15 mouse cellular contexts compared by ENCODE assay signal in genomic region chr7:37159801-37160200, GRCm38 (mm10).
"Had no signal": no experiment of that assay in that cellular context is flagged by ENCODE, and none has a peak within 500 bp of the region (broad histone marks: within the 10 kb centered on the region; RNA-seq: fewer than 3 reads in every experiment).

No protein-coding gene starts in this region.

- H3K27ac ChIP-seq: limb, embryonic 13.5 days; liver, embryonic 14.5 days; midbrain, embryonic 12.5 days; neural tube, embryonic 13.5 days had no signal

- H3K4me3 ChIP-seq: limb, embryonic 13.5 days; megakaryocyte, embryonic 14.5 days; midbrain, embryonic 12.5 days; neural tube, embryonic 13.5 days had no signal

- H3K36me3 ChIP-seq: limb, embryonic 13.5 days; midbrain, embryonic 12.5 days; neural tube, embryonic 13.5 days had no signal

- H3K9me3 ChIP-seq: limb, embryonic 13.5 days; midbrain, embryonic 12.5 days; neural tube, embryonic 13.5 days had no signal

- H3K4me2 ChIP-seq: limb, embryonic 13.5 days; midbrain, embryonic 12.5 days; neural tube, embryonic 13.5 days had no signal

- H3K4me1 ChIP-seq: limb, embryonic 13.5 days; megakaryocyte, embryonic 14.5 days; midbrain, embryonic 12.5 days; neural tube, embryonic 13.5 days had no signal

- DNase-seq: left cerebral cortex, postnatal 4 days; lung, adult 18-20 months; lung, postnatal 4 days; retina, postnatal 1 day; right cerebral cortex, postnatal 4 days; spleen, adult 18-20 months; thymus, adult 18-20 months; thymus, postnatal 14 days had no signal

- H3K9ac ChIP-seq: limb, embryonic 13.5 days; liver, embryonic 14.5 days; midbrain, embryonic 12.5 days; neural tube, embryonic 13.5 days had no signal

- H3K27me3 ChIP-seq: limb, embryonic 13.5 days; megakaryocyte, embryonic 14.5 days; midbrain, embryonic 12.5 days; neural tube, embryonic 13.5 days had no signal

- ATAC-seq: lung, postnatal 0 days; midbrain, embryonic 16.5 days had no signal
